Mouse (Mus musculus): ENCODE measurements at regions not wholly inside any gene's neighbourhood (a gene's known extent, or its start where the extent isn't known, plus 50 kb on each side); places are given as distances from the start of the nearest gene placed in this dataset.

GRCm38 (mm10) chr3:115782726-115783125 is 67.9 kb upstream of the S1pr1 start:
- Histone ChIP-seq H3K4me3 (ENCODE audit: low read depth, low read length) (no peak overlapping the region), H3K27me3 (ENCODE audit: control insufficient read depth, insufficient read depth, low read length) (no peaks in the 10 kb centered on the region), H3K36me3 (ENCODE audit: control insufficient read depth, insufficient read depth, low read length) (no peaks in the 10 kb centered on the region), H3K4me2 (no peak overlapping the region), H3K4me1 (ENCODE audit: control insufficient read depth, insufficient read depth, low read length) (peaks cover 3% of the 10 kb centered on the region), H3K9ac (ENCODE audit: low read depth, low read length) (no peak overlapping the region), H3K27ac (ENCODE audit: low read depth, low read length) (no peak overlapping the region), H3K9me3 (replicated peaks; ENCODE audit: control insufficient read depth, low read length) (no peaks in the 10 kb centered on the region)
- no peak for ATAC-seq (replicated peaks; ENCODE audit: insufficient number of reproducible peaks, low FRiP score, low TSS enrichment)

- ATAC-seq (replicated peaks; ENCODE audit: insufficient number of reproducible peaks, low FRiP score, low TSS enrichment), result no peak
- H3K36me3 ChIP-seq (ENCODE audit: control insufficient read depth, insufficient read depth, low read length), result no peaks in the 10 kb centered on the region
- H3K27me3 ChIP-seq (ENCODE audit: control insufficient read depth, insufficient read depth, low read length), result no peaks in the 10 kb centered on the region
- H3K4me2 ChIP-seq, result no peak overlapping the region
- no peak overlapping the region for H3K9ac ChIP-seq (ENCODE audit: low read depth, low read length)
- no peaks in the 10 kb centered on the region for H3K9me3 ChIP-seq (replicated peaks; ENCODE audit: control insufficient read depth, low read length)
- WGBS (ENCODE audit: insufficient replicate concordance), result 74% methylated on average over 1 of the region's 1 CpGs
- H3K4me3 ChIP-seq (ENCODE audit: low read depth, low read length), result no peak overlapping the region
- peaks cover 3% of the 10 kb centered on the region; the same call in 1 of the 2 replicates for H3K4me1 ChIP-seq (ENCODE audit: control insufficient read depth, insufficient read depth, low read length)
- no peak overlapping the region for H3K27ac ChIP-seq (ENCODE audit: low read depth, low read length)
Measured at GRCm38 (mm10) chr3:115787360-115787759, 72.5 kb upstream of the S1pr1 start.

GRCm38 (mm10) chr3:115788525-115788924 is 73.7 kb upstream of the S1pr1 start:
- Histone ChIP-seq H3K4me3 (ENCODE audit: low read depth, low read length) (no peak overlapping the region), H3K9ac (ENCODE audit: low read depth, low read length) (no peak overlapping the region), H3K27ac (ENCODE audit: low read depth, low read length) (no peak overlapping the region), H3K27me3 (ENCODE audit: control insufficient read depth, insufficient read depth, low read length) (no peaks in the 10 kb centered on the region), H3K36me3 (ENCODE audit: control insufficient read depth, insufficient read depth, low read length) (no peaks in the 10 kb centered on the region), H3K4me1 (ENCODE audit: control insufficient read depth, insufficient read depth, low read length) (peaks cover 5% of the 10 kb centered on the region; the same call in 1 of the 2 replicates), H3K4me2 (no peak overlapping the region), H3K9me3 (replicated peaks; ENCODE audit: control insufficient read depth, low read length) (no peaks in the 10 kb centered on the region)
- no peak for ATAC-seq (replicated peaks; ENCODE audit: insufficient number of reproducible peaks, low FRiP score, low TSS enrichment)
- WGBS (ENCODE audit: insufficient replicate concordance), result 79% methylated on average over 3 of the region's 3 CpGs

- no peaks in the 10 kb centered on the region for H3K36me3 ChIP-seq (ENCODE audit: control insufficient read depth, insufficient read depth, low read length)
- no peak overlapping the region for H3K9ac ChIP-seq (ENCODE audit: low read depth, low read length)
- WGBS (ENCODE audit: insufficient replicate concordance), result 73% methylated on average over 6 of the region's 6 CpGs
- H3K9me3 ChIP-seq (replicated peaks; ENCODE audit: control insufficient read depth, low read length), result no peaks in the 10 kb centered on the region
- H3K4me2 ChIP-seq, result no peak overlapping the region
- H3K27me3 ChIP-seq (ENCODE audit: control insufficient read depth, insufficient read depth, low read length), result no peaks in the 10 kb centered on the region
- H3K4me3 ChIP-seq (ENCODE audit: low read depth, low read length), result no peak overlapping the region
- H3K4me1 ChIP-seq (ENCODE audit: control insufficient read depth, insufficient read depth, low read length), result peaks cover 5% of the 10 kb centered on the region; the same call in 1 of the 2 replicates
- no peak for ATAC-seq (replicated peaks; ENCODE audit: insufficient number of reproducible peaks, low FRiP score, low TSS enrichment)
- H3K27ac ChIP-seq (ENCODE audit: low read depth, low read length), result no peak overlapping the region
Measured at GRCm38 (mm10) chr3:115789063-115789462, 74.2 kb upstream of the S1pr1 start.

GRCm38 (mm10) chr3:115792606-115793005 is 77.7 kb upstream of the S1pr1 start:
- H3K36me3 ChIP-seq (ENCODE audit: control insufficient read depth, insufficient read depth, low read length), result no peaks in the 10 kb centered on the region
- WGBS (ENCODE audit: insufficient replicate concordance), result 23% methylated on average over 4 of the region's 4 CpGs
- peak overlapping the region; percentile 12; the same call in 1 of the 2 replicates for H3K27ac ChIP-seq (ENCODE audit: low read depth, low read length)
- H3K9me3 ChIP-seq (replicated peaks; ENCODE audit: control insufficient read depth, low read length), result no peaks in the 10 kb centered on the region
- 0 out of 2 replicates have a peak overlapping the region, but pooled peaks have one; percentile 3 for H3K4me2 ChIP-seq
- no peak for ATAC-seq (replicated peaks; ENCODE audit: insufficient number of reproducible peaks, low FRiP score, low TSS enrichment)
- peaks cover 5% of the 10 kb centered on the region; the same call in 1 of the 2 replicates for H3K4me1 ChIP-seq (ENCODE audit: control insufficient read depth, insufficient read depth, low read length)
- no peaks in the 10 kb centered on the region for H3K27me3 ChIP-seq (ENCODE audit: control insufficient read depth, insufficient read depth, low read length)
- no peak overlapping the region for H3K9ac ChIP-seq (ENCODE audit: low read depth, low read length)
- H3K4me3 ChIP-seq (ENCODE audit: low read depth, low read length), result no peak overlapping the region

GRCm38 (mm10) chr3:115793344-115794059 is 78.6 kb upstream of the S1pr1 start:
- ATAC-seq (replicated peaks; ENCODE audit: insufficient number of reproducible peaks, low FRiP score, low TSS enrichment), result peak; percentile 83
- Histone ChIP-seq H3K4me1 (ENCODE audit: control insufficient read depth, insufficient read depth, low read length) (peaks cover 5% of the 10 kb centered on the region; the same call in 1 of the 2 replicates), H3K9ac (ENCODE audit: low read depth, low read length) (0 out of 2 replicates have a peak overlapping the region, but pooled peaks have one; percentile 6), H3K4me3 (ENCODE audit: low read depth, low read length) (peak overlapping the region; percentile 26), H3K9me3 (replicated peaks; ENCODE audit: control insufficient read depth, low read length) (no peaks in the 10 kb centered on the region), H3K36me3 (ENCODE audit: control insufficient read depth, insufficient read depth, low read length) (no peaks in the 10 kb centered on the region), H3K27ac (ENCODE audit: low read depth, low read length) (peak overlapping the region; percentile 25), H3K4me2 (peak overlapping the region; percentile 54), H3K27me3 (ENCODE audit: control insufficient read depth, insufficient read depth, low read length) (no peaks in the 10 kb centered on the region)
- WGBS (ENCODE audit: insufficient replicate concordance), result 12% methylated on average over 12 of the region's 12 CpGs

- no peak overlapping the region for H3K4me2 ChIP-seq
- H3K4me1 ChIP-seq (ENCODE audit: control insufficient read depth, insufficient read depth, low read length), result peaks cover 4% of the 10 kb centered on the region; the same call in 1 of the 2 replicates
- H3K9ac ChIP-seq (ENCODE audit: low read depth, low read length), result no peak overlapping the region
- H3K9me3 ChIP-seq (replicated peaks; ENCODE audit: control insufficient read depth, low read length), result no peaks in the 10 kb centered on the region
- no peaks in the 10 kb centered on the region for H3K27me3 ChIP-seq (ENCODE audit: control insufficient read depth, insufficient read depth, low read length)
- no peak overlapping the region for H3K4me3 ChIP-seq (ENCODE audit: low read depth, low read length)
- 82% methylated on average over 10 of the region's 10 CpGs for WGBS (ENCODE audit: insufficient replicate concordance)
- H3K27ac ChIP-seq (ENCODE audit: low read depth, low read length), result no peak overlapping the region
- H3K36me3 ChIP-seq (ENCODE audit: control insufficient read depth, insufficient read depth, low read length), result no peaks in the 10 kb centered on the region
- no peak for ATAC-seq (replicated peaks; ENCODE audit: insufficient number of reproducible peaks, low FRiP score, low TSS enrichment)
Measured at GRCm38 (mm10) chr3:115799326-115799725, 84.5 kb upstream of the S1pr1 start.

GRCm38 (mm10) chr3:115799981-115800380 is 85.1 kb upstream of the S1pr1 start:
- no peak for ATAC-seq (replicated peaks; ENCODE audit: insufficient number of reproducible peaks, low FRiP score, low TSS enrichment)
- Histone ChIP-seq H3K4me3 (ENCODE audit: low read depth, low read length) (no peak overlapping the region), H3K27me3 (ENCODE audit: control insufficient read depth, insufficient read depth, low read length) (no peaks in the 10 kb centered on the region), H3K27ac (ENCODE audit: low read depth, low read length) (no peak overlapping the region), H3K36me3 (ENCODE audit: control insufficient read depth, insufficient read depth, low read length) (no peaks in the 10 kb centered on the region), H3K4me1 (ENCODE audit: control insufficient read depth, insufficient read depth, low read length) (peaks cover 4% of the 10 kb centered on the region; the same call in 1 of the 2 replicates), H3K4me2 (no peak overlapping the region), H3K9me3 (replicated peaks; ENCODE audit: control insufficient read depth, low read length) (no peaks in the 10 kb centered on the region), H3K9ac (ENCODE audit: low read depth, low read length) (no peak overlapping the region)
- WGBS (ENCODE audit: insufficient replicate concordance), result 56% methylated on average over 2 of the region's 2 CpGs

GRCm38 (mm10) chr3:115800873-115801272 is 86.0 kb upstream of the S1pr1 start:
- Histone ChIP-seq H3K27ac (ENCODE audit: low read depth, low read length) (no peak overlapping the region), H3K4me1 (ENCODE audit: control insufficient read depth, insufficient read depth, low read length) (peaks cover 4% of the 10 kb centered on the region; the same call in 1 of the 2 replicates), H3K4me2 (no peak overlapping the region), H3K36me3 (ENCODE audit: control insufficient read depth, insufficient read depth, low read length) (no peaks in the 10 kb centered on the region), H3K27me3 (ENCODE audit: control insufficient read depth, insufficient read depth, low read length) (no peaks in the 10 kb centered on the region), H3K9ac (ENCODE audit: low read depth, low read length) (no peak overlapping the region), H3K9me3 (replicated peaks; ENCODE audit: control insufficient read depth, low read length) (no peaks in the 10 kb centered on the region), H3K4me3 (ENCODE audit: low read depth, low read length) (no peak overlapping the region)
- no peak for ATAC-seq (replicated peaks; ENCODE audit: insufficient number of reproducible peaks, low FRiP score, low TSS enrichment)
- 18% methylated on average over 5 of the region's 5 CpGs for WGBS (ENCODE audit: insufficient replicate concordance)

Data from heart, embryonic 11.5 days (tissue).